Mouse (Mus musculus): ENCODE measurements around the gene Kif26b.

DNA sequence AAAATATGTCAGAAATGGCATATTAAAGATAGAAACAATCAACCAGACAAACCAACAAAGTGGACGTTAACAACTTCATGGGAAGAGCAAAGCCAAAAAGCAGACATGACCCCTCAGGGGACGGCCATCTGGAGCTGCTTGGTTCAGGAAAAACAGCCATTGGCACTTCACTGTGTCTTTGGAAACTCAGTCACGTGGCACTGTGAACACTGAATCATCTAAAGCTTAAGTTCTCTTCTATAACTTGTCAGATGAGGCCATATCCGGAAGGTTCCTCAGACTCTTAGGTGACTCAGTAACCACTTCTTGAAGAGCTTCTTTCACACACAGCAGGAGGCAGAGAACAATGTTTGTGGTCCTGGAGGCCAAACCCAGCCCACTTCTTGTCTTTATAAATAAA is 126.6 kb downstream of the Kif26b start:
- TF ChIP-seq POLR2A (IDR thresholded peaks at IDR 0.05; ENCODE audit: control insufficient read depth, low read depth, low read length) (no peak), CTCF (IDR thresholded peaks at IDR 0.05; ENCODE audit: control insufficient read depth, insufficient read depth, insufficient replicate concordance, low read depth, low read length) (no peak)

Measured in testis, adult 2 months (tissue).